ENCODE assay signal across 1 mouse cellular context in the genomic region with DNA sequence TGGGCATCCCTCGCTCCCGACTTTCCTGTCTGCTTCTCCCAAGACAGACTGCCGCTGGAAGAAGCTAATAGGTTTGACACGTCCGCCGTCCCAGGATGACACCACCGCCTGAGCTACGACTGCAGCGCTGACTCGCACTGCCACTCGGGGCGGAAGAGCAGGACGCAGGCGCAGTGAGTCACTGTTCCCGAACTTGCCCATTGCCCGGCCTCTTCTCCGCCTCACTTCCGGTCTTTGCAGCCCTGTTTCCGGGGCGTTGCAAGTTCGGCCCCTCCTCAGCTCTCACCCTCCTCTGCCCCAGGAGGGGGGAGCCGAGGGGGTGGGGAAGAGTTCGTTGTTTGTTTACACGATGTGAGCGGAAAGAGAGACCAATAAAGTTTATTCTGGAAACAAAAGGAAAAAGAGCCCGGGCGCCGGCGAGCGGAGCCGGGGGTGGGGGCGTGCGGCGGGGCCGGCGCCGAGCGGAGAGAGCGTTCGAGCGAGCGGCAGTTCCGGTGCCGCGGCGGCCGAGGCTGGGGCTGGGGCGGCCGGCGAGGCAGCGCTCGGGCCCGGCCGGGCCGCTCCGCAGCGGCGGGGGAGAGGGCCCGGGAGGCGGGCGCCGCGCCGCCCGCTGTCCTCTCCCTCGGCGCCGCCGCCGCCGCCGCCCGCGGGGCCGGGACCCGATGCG.
TF ChIP-seq lines count a peak whose summit lies in the region.

No protein-coding gene starts in this region.

TF ChIP-seq in C2C12, 6 proteins besides CTCF, POLR2A, EP300 and RAD21 (continued from another document):
- peak; percentile 65 for TF ChIP-seq MAX (IDR thresholded peaks at IDR 0.05)
- no peak for TF ChIP-seq MYOD1 (IDR thresholded peaks at IDR 0.05; ENCODE audit: control insufficient read depth, insufficient read length, low read depth)
- TF ChIP-seq CEBPB (IDR thresholded peaks at IDR 0.05; ENCODE audit: low read depth) = no peak
